Mouse (Mus musculus) lung, postnatal 25 days (tissue): Measurements from ENCODE around the gene Btg4.
"Not testable (repeated sequence)": the region's sequence is repeated elsewhere in the genome, so short reads cannot be mapped to it uniquely, and the experiment has no call there.

Source experiments
- DNase-seq: peaks from one replicate; pipeline ENCODE4 v3.0.0; 2022; ENCODE audit warnings: low spot score

Btg4 gene

GRCm38 (mm10) chr9:51093697-51094096 is 33.0 kb downstream of the Btg4 start:
- DNase-seq, result no peak

GRCm38 (mm10) chr9:51096306-51096705 is 35.6 kb downstream of the Btg4 start:
- no peak for DNase-seq

GRCm38 (mm10) chr9:51101756-51102425 is 41.2 kb downstream of the Btg4 start, which contains the start of gene 4833427G06Rik:
TSS of gene 4833427G06Rik (minus strand) at chr9:51102078.
- DNase-seq, result peak; percentile 34

- peak; percentile 22 for DNase-seq
Observed at GRCm38 (mm10) chr9:51102963-51103807, 42.5 kb downstream of the Btg4 start.

GRCm38 (mm10) chr9:51103808-51104514 is 43.3 kb downstream of the Btg4 start:
- no peak for DNase-seq

GRCm38 (mm10) chr9:51105751-51106150 is 45.0 kb downstream of the Btg4 start:
- no peak for DNase-seq

- DNase-seq, result no peak
Observed at GRCm38 (mm10) chr9:51114767-51115166, 54.1 kb downstream of the Btg4 start.

GRCm38 (mm10) chr9:51136985-51137384 is 76.3 kb downstream of the Btg4 start:
- DNase-seq, result peak; percentile 33

- no peak for DNase-seq
Observed at GRCm38 (mm10) chr9:51137432-51137831, 76.7 kb downstream of the Btg4 start.

- no peak for DNase-seq
Observed at GRCm38 (mm10) chr9:51137836-51138235, 77.1 kb downstream of the Btg4 start.

- no peak for DNase-seq
Observed at GRCm38 (mm10) chr9:51138301-51138700, 77.6 kb downstream of the Btg4 start.

- not testable (repeated sequence) for DNase-seq
Observed at GRCm38 (mm10) chr9:51139401-51139800, 78.7 kb downstream of the Btg4 start.

GRCm38 (mm10) chr9:51140711-51141110 is 80.0 kb downstream of the Btg4 start:
- DNase-seq, result no peak

GRCm38 (mm10) chr9:51143437-51143836 is 82.7 kb downstream of the Btg4 start:
- no peak for DNase-seq

GRCm38 (mm10) chr9:51144218-51144617 is 83.5 kb downstream of the Btg4 start:
- no peak for DNase-seq

- DNase-seq, result no peak
Observed at GRCm38 (mm10) chr9:51146496-51146895, 85.8 kb downstream of the Btg4 start.

GRCm38 (mm10) chr9:51147294-51147693 is 86.6 kb downstream of the Btg4 start:
- DNase-seq, result no peak

GRCm38 (mm10) chr9:51152079-51152752 is 91.5 kb downstream of the Btg4 start:
- DNase-seq, result peak; percentile 58

- DNase-seq, result peak; percentile 87
Observed at GRCm38 (mm10) chr9:51161771-51162388, 101.2 kb downstream of the Btg4 start.

GRCm38 (mm10) chr9:51163989-51164388 is 103.3 kb downstream of the Btg4 start:
- no peak for DNase-seq
